Mouse (Mus musculus): ENCODE measurements around the gene Ice2.

Gene Ice2

DNA sequence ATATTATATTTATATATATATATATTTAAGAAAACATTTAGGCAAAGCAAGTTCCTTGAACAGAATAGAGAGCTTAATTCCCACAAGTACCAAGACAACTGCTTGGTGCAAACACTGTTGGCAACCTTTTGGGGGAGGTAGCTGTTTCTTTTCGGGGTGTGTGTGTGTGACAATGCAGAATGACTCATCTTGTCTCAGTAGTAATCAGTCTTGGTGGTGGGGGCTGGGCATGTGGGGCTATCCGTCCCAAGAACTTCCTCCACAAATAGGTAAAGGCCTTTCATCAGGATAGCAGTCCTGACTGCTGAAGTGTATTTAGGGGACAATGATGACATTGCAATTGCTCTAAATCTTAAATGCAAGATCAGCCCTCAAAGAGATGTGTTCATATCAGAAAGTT lies 65.3 kb downstream of the Ice2 start:
- no peak for DNase-seq

DNA sequence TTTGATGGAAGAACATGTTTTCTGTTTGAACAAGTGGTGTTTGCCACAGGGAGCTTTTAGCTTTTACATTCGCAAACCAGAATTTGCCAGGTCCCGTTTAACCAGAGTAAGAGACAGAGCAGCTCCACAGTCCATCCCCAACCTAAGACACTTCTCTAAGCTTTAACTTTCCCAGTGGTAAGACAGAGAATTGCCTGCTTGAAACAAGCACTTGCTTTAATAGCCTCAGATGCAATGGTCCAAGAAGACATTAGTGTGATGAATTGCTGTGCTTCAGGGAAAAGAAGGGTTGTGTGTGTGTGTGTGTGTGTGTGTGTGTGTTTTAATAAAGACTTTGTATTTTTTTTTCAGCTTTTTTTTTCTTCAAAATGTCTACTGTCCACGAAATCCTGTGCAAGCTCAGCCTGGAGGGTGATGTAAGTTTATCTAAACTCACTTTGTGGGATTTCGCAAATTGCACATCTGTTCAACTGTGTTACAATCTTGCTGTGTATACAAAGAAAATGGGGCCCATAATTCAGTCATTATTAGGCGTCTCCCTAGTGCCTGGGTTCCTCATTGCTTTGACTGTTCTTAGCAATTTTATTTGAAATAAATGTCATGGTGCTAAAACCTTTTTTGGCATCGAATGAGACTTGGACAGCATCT lies 66.5 kb downstream of the Ice2 start:
- no peak for DNase-seq

DNA sequence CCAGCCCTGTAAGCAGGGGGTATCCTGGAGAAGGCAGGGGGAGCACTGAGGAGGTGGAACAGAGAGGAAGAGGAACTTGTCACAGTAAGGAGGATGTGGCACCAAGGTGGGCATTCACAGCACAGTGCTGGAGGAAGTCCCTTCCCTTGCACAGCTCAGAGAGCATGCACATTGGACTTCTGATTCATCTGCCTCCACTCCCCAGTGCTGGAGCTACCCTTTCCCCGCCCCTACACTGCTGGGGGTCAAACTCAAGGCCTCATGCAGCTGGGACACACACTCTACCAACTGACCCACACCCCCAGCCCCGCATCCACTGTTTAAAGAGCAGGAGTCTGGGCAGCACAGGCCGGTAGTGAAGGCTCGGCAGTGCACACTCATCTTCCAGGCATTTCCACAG lies 68.4 kb downstream of the Ice2 start:
- DNase-seq = no peak

DNA sequence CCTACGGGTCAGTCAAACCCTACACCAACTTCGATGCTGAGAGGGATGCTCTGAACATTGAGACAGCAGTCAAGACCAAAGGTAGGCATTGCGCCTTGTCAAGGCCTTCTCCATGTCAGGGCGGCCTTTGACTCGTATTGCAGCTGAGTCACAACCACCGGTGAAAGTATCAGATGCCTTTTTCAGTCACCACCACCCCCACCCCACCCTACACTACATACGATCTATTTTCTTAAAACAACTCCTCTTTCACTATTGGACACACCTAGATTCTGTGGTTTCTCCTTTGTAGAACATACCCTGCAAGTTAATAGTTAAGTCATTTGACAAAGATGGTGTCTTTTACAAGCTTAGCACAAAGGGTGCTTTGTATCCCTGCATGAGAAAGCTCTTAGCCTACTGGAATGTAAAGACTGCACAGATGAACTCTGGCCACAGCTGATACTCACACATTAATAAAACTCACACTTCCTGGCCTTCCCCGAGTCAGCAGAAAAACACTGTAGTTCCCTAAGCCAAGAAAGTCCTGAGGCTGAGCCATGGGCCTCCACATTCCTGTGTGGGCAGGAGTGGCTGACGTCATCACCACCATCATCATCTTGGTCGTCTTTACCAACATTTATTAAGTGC lies 69.7 kb downstream of the Ice2 start:
- no peak for DNase-seq

DNA sequence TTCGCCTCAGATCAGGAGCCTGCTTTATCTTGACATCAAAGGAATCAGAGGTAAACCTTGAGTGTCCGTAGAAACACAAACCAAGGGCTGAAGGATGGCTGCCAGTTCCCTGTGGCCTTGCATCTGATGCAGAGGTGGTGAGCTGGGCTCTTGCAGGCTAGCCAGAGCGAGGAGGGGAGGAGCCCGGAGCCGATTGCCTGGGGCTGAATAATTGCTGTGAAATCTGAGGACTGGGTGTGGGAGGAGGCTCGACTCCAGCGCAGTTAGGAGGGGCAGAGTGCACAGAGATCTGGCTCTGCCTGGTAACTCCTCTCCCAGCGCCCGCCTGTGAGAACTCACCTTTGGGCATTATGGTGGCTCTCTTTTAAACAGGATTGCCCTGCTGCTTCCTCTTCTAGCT lies 71.3 kb downstream of the Ice2 start:
- DNase-seq = no peak

DNA sequence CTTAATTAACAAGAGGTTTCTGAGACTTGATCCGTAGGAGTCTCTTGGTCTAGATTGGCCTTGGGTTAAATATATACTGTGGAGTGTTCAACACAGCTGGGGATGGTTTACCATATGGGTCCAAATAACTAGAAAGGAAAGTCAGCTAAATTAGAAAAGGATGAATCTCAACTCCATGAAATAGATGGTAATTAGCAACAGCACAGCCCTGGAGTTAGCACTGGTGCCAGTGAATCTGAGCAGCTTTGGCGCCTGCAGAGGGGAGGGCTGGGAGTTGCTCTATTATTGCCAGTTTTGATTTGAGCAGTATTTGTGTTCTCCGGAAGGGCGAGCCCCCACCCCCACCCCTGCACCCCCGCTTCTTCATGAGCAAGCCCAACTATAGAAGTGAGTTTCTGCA lies 72.7 kb downstream of the Ice2 start:
- no peak for DNase-seq

DNA sequence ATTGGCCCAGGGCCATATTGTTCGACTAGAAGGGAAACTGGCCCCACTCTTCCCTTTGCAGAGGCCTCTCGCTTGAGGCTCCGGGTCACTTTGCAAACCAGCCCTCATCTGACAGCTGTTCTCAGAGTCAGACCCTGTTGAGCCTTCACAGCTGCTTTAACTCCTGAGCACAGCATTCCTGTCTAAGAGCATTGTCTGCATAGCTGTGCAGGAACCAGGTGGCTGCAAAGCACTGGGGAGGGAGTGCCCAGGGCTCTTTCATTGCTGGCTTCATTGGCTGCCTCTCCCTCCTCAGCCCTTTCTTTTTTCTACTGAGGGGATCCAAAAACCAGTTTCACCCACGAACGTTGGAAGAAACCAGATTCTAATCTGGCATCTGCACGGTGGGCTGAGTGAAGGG lies 73.2 kb downstream of the Ice2 start:
- no peak for DNase-seq

DNA sequence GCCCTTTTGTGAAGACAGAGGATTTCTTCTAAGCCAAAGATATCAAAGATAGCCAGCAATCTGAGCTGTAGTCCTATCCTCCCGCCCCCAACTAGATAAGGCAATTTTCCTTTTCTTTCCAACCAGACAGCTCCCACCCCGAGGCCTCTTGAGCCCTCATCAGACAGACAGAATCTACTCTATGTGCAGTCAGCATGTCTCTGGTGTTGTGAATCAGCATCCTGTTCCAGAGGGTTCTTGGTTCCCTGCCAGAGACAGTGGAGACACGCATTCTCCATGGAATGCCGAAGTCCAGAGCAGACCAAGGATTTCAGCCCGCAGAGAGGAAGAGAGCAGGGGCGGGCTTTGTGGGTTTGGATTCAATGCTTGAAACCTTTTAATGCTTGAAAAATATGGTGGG lies 75.0 kb downstream of the Ice2 start:
- no peak for DNase-seq

DNA sequence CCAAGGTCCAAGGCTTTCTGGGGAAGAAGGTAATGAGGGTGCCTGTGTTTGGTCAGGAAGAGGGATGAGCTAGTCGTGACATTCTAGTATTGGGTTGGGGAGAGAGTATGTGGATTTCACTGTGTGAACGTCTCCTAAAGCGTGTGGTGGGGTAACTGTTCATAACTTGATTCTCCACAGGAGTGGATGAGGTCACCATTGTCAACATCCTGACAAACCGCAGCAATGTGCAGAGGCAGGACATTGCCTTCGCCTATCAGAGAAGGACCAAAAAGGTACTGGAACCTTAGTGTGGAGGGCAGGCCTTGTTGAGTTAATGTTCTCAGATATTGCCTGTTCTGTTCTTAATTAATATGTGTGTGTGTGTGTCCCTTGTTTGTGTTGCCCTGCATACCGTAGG lies 78.2 kb downstream of the Ice2 start:
- DNase-seq = no peak

DNA sequence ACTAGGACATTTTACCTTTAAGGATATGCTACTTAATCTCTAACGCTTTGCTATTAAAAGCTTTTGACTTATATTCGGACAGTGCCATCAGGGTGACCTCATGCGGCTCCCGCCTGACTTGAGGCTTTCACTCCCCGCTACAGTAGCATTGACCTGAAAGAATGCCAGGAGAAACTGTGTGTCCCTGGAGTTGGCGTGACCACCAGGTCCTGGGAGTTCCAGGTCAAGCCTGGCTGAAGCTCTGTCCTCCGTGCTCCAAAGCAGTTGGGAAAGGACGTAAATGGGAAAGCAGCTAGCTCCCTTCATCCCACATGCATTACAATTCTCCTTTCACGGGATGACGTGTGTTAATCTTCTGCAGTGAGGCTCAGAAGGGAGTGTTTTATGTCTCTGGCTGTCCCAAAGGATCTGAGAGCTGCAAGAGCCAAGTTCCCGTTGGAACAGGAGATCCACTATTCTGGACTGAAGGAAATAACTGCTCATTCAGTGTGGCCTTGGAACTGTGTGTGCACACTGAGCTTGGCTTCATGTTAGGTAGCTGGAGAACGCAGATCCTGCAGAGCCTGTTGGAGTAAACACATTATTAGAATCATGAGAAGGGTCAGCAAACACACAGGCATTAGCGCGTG lies 79.6 kb downstream of the Ice2 start:
- DNase-seq = no peak

DNA sequence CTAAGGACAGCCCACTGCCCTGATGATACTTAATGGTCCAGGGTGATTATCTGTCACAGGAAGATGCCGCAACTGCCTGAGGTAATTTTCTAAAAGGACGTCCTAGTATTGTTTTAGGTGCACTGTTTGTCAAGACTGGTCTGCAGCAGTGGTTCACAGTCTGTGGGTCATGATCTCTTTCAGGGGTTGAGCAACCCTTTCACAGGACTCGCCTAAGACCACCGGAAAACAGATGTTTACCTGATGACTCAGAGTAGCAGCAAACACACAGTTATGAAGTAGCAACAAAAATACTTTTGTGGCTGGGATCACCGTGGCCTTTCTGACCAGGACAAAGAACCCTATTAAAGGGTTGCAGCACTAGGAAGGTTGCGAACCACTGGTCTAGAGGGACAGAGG lies 80.1 kb downstream of the Ice2 start:
- DNase-seq = no peak

DNA sequence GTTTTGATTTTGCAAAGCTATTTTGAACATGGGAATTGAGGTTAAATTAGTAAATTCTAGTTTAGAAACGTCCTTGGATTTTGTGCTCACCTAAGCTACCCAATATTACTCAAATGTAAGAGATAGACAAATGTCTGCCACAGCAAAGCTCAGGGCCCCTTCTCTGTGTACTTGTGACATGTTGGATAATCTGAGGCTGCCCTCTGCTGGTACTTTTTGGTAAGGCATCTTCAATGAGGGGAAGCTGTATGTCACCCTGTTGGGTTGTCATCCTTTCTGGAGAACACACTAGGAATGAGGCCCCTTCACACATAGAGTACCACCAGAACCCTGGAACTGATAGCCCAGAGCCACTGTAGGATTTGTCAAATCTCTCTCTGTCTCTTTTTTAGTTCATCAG lies 82.6 kb downstream of the Ice2 start:
- DNase-seq = peak; percentile 69 to 85
